Mouse (Mus musculus) heart, embryonic 10.5 days (tissue): ENCODE results near the gene Zcchc24. TPM values are rescaled to one million over a fixed set of nuclear protein-coding genes. Genes with fewer than 3 reads are reported as not detected.
"Not testable (repeated sequence)": the region's sequence is repeated elsewhere in the genome, so short reads cannot be mapped to it uniquely, and the experiment has no call there.

ENCODE experiments used
- DNase-seq: peaks from one replicate; pipeline ENCODE4 v3.0.0-alpha.2; 2017; ENCODE audit warnings: low spot score
- H3K27ac ChIP-seq: fragments of 300-500 bp; sonication (generic); 2 replicates; pipeline ENCODE4 v1.5.1; 2016; ENCODE audit warnings: mild to moderate bottlenecking
- H3K27me3 ChIP-seq: fragments of 300-500 bp; sonication (generic); 2 replicates; pipeline ENCODE4 v1.6.1; 2016; ENCODE audit warnings: mild to moderate bottlenecking; ENCODE audit not compliant: poor library complexity, insufficient read depth, severe bottlenecking
- H3K36me3 ChIP-seq: fragments of 300-500 bp; sonication (generic); 2 replicates; pipeline ENCODE4 v1.6.1; 2016; ENCODE audit warnings: mild to moderate bottlenecking, moderate library complexity
- H3K4me1 ChIP-seq: fragments of 300-500 bp; sonication (generic); 2 replicates; pipeline ENCODE4 v1.6.1; 2016; ENCODE audit warnings: mild to moderate bottlenecking
- H3K4me3 ChIP-seq: fragments of 300-500 bp; sonication (generic); 2 replicates; pipeline ENCODE4 v1.5.1; 2016; ENCODE audit warnings: mild to moderate bottlenecking, moderate library complexity
- H3K9me3 ChIP-seq: fragments of 300-500 bp; sonication (generic); 2 replicates; pipeline ENCODE4 v1.6.1; 2016; ENCODE audit warnings: mild to moderate bottlenecking, moderate library complexity
- WGBS: fragments of 180-500 bp; shearing (Covaris S2); methylation state at CpG from one replicate; pipeline ENCODE4 v1.1.7; 2016; 5-methylcytosine and 5-hydroxymethylcytosine counted together
- polyA plus RNA-seq: library from polyadenylated mRNA; unstranded; fragments of >200 nt; fragmentation: Nextera tagmentation; extraction: Ambion mirVana; gene quantifications from 2 replicates; pipeline ENCODE4 v1.2.1, GENCODE M21; 2016

The Zcchc24 gene
- 15.2 and 16.9 TPM in 2 replicates for polyA plus RNA-seq

DNA sequence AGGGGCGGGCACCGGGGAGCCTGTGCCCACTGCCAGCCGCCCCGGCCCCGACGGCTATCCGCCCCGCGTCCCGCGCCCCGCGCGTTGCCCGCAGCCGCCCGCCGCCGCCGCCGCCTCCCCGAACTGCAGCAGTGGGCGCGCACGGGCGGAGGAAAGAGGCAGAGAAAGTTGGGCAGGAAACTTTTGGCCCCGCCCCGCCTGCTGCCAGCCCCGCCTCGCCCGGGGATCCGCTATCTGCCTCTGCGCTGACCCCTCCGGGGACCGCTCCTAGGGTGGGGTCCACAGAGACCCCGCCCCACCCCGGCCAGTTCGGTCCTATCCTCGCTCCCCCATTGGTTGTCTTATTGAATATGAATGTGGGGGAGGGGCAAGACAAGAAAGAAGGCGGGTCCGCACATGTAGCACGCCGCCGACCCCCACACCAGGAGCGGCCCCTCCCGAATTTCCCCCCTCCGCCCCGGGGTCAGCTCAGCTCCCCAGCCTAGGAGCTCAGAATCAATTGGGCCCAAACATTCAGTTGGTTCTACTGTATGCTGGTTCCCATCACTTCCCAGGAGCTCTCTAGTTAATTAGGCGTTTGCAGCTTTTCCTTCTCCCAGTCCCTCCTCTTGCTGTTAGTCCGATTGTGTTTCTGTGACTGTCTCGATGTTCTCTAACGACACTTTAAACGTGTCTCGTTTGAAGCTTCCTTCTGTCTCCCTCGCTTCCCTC, at the start of gene Zcchc24:
Gene Zcchc24, minus strand, starts transcription at position 125 of the 711 bp plus-strand sequence.
- WGBS = under 1% methylated on average over 54 of the region's 55 CpGs
- Histone ChIP-seq H3K27me3 (no peaks in the 10 kb centered on the region), H3K9me3 (no peaks in the 10 kb centered on the region), H3K4me3 (peak within 1 kb of the TSS; percentile 85), H3K36me3 (no peaks in the 10 kb centered on the region), H3K4me1 (peaks cover 71% of the 10 kb centered on the region), H3K27ac (peak within 1 kb of the TSS; percentile 94)
- peak; percentile 98 for DNase-seq

DNA sequence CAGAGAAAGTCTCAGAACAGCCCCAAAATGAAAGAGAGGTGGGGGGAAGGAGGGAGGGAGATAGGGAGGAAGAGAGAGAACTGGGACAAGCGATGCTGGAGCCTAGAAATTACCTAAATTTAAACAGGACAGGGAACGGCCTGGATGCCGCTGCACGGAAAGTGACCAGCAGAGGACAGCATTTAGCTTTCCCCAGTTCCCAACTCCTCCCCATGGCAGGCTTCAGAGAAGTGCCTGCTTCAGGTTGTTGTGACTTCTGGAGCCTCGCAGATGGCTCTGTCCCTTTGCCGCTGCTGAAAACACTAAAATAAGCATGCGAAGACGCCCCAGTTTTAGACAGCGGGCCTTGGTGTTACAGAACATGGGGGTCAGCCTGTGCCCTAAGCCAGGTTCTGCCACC, 47.6 kb upstream of the Zcchc24 start:
- no peaks in the 10 kb centered on the region for H3K9me3 ChIP-seq
- H3K27me3 ChIP-seq = no peaks in the 10 kb centered on the region
- H3K27ac ChIP-seq = no peak overlapping the region
- DNase-seq = peak; percentile 81
- peaks cover 5% of the 10 kb centered on the region; the same call in 1 of the 2 replicates for H3K4me1 ChIP-seq
- WGBS = 6% methylated on average over 9 of the region's 9 CpGs
- H3K4me3 ChIP-seq = no peak overlapping the region
- H3K36me3 ChIP-seq = no peaks in the 10 kb centered on the region

- no peaks in the 10 kb centered on the region for H3K9me3 ChIP-seq
- DNase-seq = no peak
- no peak overlapping the region for H3K4me3 ChIP-seq
- H3K27ac ChIP-seq = no peak overlapping the region
- H3K27me3 ChIP-seq = no peaks in the 10 kb centered on the region
- H3K4me1 ChIP-seq = peaks cover 5% of the 10 kb centered on the region; the same call in 1 of the 2 replicates
- H3K36me3 ChIP-seq = no peaks in the 10 kb centered on the region
Observed at GRCm38 (mm10) chr14:25814140-25814539, 45.3 kb upstream of the Zcchc24 start.

DNA sequence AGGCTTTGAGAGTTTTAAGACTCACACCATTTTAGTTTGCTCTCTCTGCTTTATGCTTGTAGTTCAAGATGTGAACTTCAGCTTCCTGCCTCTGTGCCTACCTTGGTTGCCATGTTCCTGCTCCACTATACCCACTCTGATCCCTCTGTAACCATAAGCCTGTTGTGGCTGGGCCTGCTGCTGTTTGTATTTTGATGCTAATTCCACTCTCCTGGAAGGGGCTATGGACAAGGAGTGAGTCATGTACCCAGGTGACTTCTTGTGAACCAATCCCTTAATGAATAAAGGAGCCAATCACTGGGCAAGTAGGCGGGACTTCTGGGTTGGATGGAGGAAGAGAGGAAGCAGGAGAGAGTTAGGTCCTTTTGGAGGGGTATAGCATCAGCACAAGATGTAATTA, 42.2 kb upstream of the Zcchc24 start:
- 55% methylated on average over 1 of the region's 1 CpGs for WGBS
- H3K4me1 ChIP-seq, H3K27me3 ChIP-seq, H3K27ac ChIP-seq, H3K9me3 ChIP-seq, H3K36me3 ChIP-seq, H3K4me3 ChIP-seq, DNase-seq: not testable (repeated sequence)

DNA sequence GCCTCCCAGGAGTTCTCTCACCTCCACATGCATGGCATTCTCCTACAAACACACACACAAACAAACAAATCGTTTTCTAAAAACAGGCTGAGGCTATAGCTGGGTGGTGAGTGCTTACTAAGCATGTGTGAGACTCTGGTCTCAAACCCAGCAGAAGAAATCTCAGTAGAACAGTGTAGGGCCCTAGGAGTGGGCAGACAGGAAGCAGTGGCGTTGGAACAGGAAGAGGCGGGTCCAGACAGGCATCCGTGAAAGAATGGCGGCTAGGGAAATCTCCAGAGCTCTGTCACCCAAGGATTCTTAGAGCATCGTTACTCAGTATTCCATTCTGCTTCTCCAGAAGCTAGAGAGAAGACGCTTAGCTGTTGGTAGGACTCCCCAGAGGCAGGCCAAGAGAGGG, 37.7 kb upstream of the Zcchc24 start:
- DNase-seq = no peak
- Histone ChIP-seq H3K9me3 (no peaks in the 10 kb centered on the region), H3K36me3 (no peaks in the 10 kb centered on the region), H3K27ac (no peak overlapping the region), H3K4me1 (peaks cover 14% of the 10 kb centered on the region; the same call in 1 of the 2 replicates), H3K4me3 (no peak overlapping the region), H3K27me3 (no peaks in the 10 kb centered on the region)
- 84% methylated on average over 7 of the region's 7 CpGs for WGBS

DNA sequence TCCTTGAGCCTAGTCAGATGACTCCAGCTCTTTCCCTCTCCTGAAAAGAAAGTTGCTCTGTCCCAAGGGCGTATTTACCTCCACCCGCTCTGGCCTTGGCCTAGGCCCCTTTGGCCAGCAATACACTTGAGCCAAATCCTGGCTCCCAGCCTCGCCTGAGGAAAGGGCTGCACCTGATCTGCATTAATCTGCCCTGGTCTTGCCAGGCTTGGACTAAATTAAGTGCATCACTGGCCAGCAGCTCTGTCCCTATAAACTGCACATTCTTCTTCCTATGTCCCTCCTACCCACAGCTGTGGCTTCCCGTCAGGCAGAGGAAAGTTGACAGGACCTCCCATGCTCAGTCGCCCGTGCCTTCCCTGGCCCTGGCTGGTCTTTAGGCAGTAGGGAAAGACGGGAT, 37.0 kb upstream of the Zcchc24 start:
- no peak for DNase-seq
- WGBS = 68% methylated on average over 7 of the region's 7 CpGs

DNA sequence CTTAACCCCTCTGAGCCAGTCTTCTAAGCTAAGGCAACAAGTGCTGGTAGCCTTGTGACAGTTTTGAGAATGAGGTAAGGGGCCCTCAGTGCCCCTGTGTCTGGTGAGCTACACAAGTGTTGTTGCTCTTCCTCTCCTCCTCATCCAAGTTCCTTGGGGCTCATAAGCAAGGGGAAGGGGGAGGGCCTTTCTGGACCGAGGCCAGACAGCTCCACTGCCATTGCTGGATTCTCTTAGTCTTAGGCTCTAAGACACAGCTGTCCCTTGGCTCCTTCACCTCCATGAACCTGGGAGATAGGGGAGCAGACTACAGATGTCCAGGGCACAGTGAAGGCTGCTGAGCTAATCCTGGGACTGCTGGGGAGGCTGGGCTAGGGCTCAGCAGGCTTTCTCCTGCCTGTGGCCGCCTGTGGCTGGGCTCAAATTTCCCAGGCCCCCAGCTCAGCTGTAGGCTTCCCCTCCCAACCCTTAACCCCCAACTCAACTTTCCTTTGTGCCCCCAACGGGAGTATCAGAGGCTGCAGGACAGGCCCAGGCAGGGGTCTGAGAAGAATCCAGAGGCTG, 34.5 kb upstream of the Zcchc24 start:
- H3K4me1 ChIP-seq = peaks cover 21% of the 10 kb centered on the region
- WGBS = 44% methylated on average over 3 of the region's 3 CpGs
- H3K27me3 ChIP-seq = peaks cover 8% of the 10 kb centered on the region; the same call in 1 of the 2 replicates
- H3K9me3 ChIP-seq = no peaks in the 10 kb centered on the region
- H3K27ac ChIP-seq = 0 out of 2 replicates have a peak overlapping the region, but pooled peaks have one; percentile 19
- H3K36me3 ChIP-seq = no peaks in the 10 kb centered on the region
- DNase-seq = no peak
- no peak overlapping the region for H3K4me3 ChIP-seq

More for the DNA sequence above, 37.0 kb upstream of the Zcchc24 start:
- Histone ChIP-seq H3K4me3 (no peak overlapping the region), H3K36me3 (no peaks in the 10 kb centered on the region), H3K27me3 (no peaks in the 10 kb centered on the region), H3K27ac (no peak overlapping the region), H3K9me3 (no peaks in the 10 kb centered on the region), H3K4me1 (peaks cover 14% of the 10 kb centered on the region; the same call in 1 of the 2 replicates)

DNA sequence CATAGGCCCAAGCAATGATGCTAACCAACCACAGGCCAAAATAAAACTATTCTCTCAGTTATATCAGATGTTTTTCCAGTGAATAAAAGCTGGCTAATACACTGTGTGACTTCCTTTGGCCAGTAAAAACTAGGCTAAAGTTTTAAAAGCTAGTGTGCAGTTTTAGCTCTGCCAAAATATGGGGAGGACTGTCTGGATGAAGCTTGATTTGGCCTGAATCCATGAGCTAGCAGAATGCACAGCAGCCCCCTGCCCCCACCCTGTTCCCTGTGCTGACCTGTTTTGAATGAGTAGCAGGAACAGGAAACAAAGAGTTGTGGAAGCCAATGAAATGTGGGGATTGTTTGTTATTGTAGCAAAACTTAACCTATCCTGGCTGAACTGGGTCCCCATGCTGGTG, 33.7 kb upstream of the Zcchc24 start:
- no peak overlapping the region for H3K4me3 ChIP-seq
- DNase-seq = no peak
- peaks cover 21% of the 10 kb centered on the region for H3K4me1 ChIP-seq
- H3K27me3 ChIP-seq = peaks cover 8% of the 10 kb centered on the region; the same call in 1 of the 2 replicates
- no peaks in the 10 kb centered on the region for H3K36me3 ChIP-seq
- no peak overlapping the region for H3K27ac ChIP-seq
- no peaks in the 10 kb centered on the region for H3K9me3 ChIP-seq

- no peaks in the 10 kb centered on the region for H3K36me3 ChIP-seq
- peak; percentile 92 for DNase-seq
- H3K9me3 ChIP-seq = no peaks in the 10 kb centered on the region
- peaks cover 8% of the 10 kb centered on the region; the same call in 1 of the 2 replicates for H3K27me3 ChIP-seq
- 11% methylated on average over 19 of the region's 19 CpGs for WGBS
- H3K4me3 ChIP-seq = no peak overlapping the region
- peaks cover 27% of the 10 kb centered on the region for H3K4me1 ChIP-seq
- H3K27ac ChIP-seq = no peak overlapping the region
Observed at GRCm38 (mm10) chr14:25800166-25800960, 31.5 kb upstream of the Zcchc24 start.

DNA sequence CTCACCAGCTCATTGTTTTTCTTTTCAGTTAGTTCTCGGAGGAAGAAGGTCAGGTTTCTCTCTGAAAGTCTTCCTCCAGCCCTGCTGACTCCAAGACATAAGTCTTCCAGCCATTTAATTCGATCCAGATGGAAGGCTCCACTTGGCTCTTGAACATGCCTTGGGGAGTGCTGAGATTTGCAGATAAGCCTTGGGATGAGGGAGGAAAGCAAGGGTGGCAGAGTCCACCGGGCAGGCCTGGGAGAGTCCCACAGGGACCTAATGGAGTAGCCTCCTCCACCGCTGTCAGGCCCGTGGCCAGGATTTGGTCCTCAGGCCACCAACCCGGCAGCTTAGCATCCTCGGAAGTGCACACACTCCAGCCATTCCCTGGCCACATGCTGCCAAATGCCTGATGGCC, 27.8 kb upstream of the Zcchc24 start:
- H3K9me3 ChIP-seq = no peaks in the 10 kb centered on the region
- peaks cover 20% of the 10 kb centered on the region for H3K4me1 ChIP-seq
- 70% methylated on average over 7 of the region's 7 CpGs for WGBS
- no peak overlapping the region for H3K4me3 ChIP-seq
- peaks cover 8% of the 10 kb centered on the region; the same call in 1 of the 2 replicates for H3K27me3 ChIP-seq
- 0 out of 2 replicates have a peak, but pooled peaks cover 3% of the 10 kb centered on the region for H3K36me3 ChIP-seq
- no peak for DNase-seq
- no peak overlapping the region for H3K27ac ChIP-seq

DNA sequence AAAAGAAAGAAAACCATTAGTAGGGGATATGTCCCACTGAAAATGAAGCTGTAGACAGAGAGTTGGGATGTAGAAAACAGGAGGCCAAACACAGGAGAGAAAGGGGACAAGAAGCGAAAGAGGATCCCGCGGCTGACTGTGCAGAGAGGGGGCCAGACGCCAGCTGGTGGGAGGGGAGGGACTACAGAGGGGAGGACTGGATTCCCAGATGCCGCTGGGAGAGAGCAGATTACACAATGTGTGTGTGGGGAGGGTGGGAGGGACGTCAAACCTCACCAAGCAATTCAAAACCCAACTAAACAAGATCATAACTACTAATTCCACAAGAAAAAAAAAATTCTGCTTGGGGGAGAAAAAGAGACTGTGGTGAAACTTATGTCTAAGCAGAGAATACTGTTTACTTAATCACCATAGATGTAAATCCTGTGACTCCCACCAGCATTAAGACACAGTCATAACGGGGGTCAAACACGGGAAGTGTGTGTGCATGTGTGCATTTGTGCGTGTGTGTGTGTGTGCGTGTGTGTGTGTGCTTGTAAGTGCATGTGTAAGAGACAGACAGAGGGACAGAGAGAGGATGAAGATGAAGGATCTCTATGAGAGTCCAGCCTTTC, 26.8 kb upstream of the Zcchc24 start:
- peaks cover 8% of the 10 kb centered on the region; the same call in 1 of the 2 replicates for H3K27me3 ChIP-seq
- no peak for DNase-seq
- H3K9me3 ChIP-seq = no peaks in the 10 kb centered on the region
- H3K27ac ChIP-seq = no peak overlapping the region
- H3K4me3 ChIP-seq = no peak overlapping the region
- 29% methylated on average over 10 of the region's 10 CpGs for WGBS
- H3K36me3 ChIP-seq = 0 out of 2 replicates have a peak, but pooled peaks cover 3% of the 10 kb centered on the region
- peaks cover 20% of the 10 kb centered on the region for H3K4me1 ChIP-seq

DNA sequence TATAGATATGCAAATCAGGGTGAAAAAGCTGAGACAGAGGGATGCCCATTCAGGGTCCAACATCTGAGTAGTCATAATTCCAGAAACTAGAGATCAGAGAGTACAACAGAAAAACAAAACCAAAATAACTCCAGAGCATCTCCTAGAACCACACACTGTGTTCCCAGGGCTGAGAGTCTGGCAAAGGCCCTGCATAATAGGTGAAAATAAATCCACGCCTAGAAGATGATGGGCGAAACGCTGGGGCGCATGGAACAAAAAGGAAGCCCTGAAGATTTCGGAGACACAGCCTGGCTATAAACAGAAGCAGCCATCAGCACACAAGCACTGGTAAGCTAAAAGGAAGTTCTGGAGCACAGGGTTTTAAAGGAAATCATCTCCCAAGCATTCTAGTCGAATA, 26.2 kb upstream of the Zcchc24 start:
- 75% methylated on average over 6 of the region's 6 CpGs for WGBS
- no peak for DNase-seq
- peak overlapping the region; percentile 29; the same call in 1 of the 2 replicates for H3K27ac ChIP-seq
- no peaks in the 10 kb centered on the region for H3K9me3 ChIP-seq
- H3K27me3 ChIP-seq = peaks cover 8% of the 10 kb centered on the region; the same call in 1 of the 2 replicates
- H3K4me3 ChIP-seq = no peak overlapping the region
- peaks cover 17% of the 10 kb centered on the region for H3K4me1 ChIP-seq
- H3K36me3 ChIP-seq = 0 out of 2 replicates have a peak, but pooled peaks cover 3% of the 10 kb centered on the region
